Mouse (Mus musculus): ENCODE measurements around the gene 1810013L24Rik.

DNA sequence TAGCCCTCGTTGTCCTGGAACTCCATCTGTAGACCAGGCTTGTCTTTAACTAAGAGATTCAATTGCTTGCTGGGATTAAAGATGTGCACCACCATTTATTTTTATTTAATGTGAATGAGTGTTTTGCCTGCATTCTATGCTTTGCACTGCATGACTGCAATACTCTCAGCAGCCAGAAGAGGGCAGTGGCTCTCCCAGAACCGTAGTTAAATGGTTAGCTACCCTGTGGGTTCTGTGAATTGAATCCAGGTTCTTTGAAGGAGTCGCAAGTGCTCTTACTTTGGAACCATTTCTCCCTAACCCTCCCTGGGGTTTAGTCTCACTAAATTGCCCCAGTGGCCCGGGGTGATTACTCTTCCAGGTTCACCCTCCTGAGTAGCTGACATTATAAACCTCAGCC, 23.2 kb upstream of the 1810013L24Rik start:
- TF ChIP-seq MAX (IDR thresholded peaks at IDR 0.05; ENCODE audit: low read depth) (no peak), POLR2A (IDR thresholded peaks at IDR 0.05; ENCODE audit: insufficient read length, low read depth) (no peak), E2F4 (IDR thresholded peaks at IDR 0.05; ENCODE audit: insufficient read depth) (no peak), TCF12 (IDR thresholded peaks at IDR 0.05; ENCODE audit: insufficient read depth, poor library complexity, severe bottlenecking) (no peak), POLR2AphosphoS2 (IDR thresholded peaks at IDR 0.05; ENCODE audit: insufficient read length, low read depth) (no peak)
